Mouse (Mus musculus) activated CD4-positive, CD25-positive, alpha-beta regulatory T cell (primary cell): ENCODE results near the gene Ago4. TPM values are rescaled to one million over a fixed set of nuclear protein-coding genes. Genes with fewer than 3 reads are reported as not detected.

Source experiments
- polyA plus RNA-seq, 2 experiments: library from polyadenylated mRNA; unstranded; fragments of 100-300 nt; shearing (Covaris generic); gene quantifications; one replicate each; pipeline ENCODE4 v1.2.1; 2017

The Ago4 gene
- polyA plus RNA-seq: under 1 TPM; 0.21 to 0.48 TPM

GRCm38 (mm10) chr4:126532827-126533728 lies at the start of gene Ago4:
Gene Ago4 (minus strand): TSS chr4:126533472.

DNA sequence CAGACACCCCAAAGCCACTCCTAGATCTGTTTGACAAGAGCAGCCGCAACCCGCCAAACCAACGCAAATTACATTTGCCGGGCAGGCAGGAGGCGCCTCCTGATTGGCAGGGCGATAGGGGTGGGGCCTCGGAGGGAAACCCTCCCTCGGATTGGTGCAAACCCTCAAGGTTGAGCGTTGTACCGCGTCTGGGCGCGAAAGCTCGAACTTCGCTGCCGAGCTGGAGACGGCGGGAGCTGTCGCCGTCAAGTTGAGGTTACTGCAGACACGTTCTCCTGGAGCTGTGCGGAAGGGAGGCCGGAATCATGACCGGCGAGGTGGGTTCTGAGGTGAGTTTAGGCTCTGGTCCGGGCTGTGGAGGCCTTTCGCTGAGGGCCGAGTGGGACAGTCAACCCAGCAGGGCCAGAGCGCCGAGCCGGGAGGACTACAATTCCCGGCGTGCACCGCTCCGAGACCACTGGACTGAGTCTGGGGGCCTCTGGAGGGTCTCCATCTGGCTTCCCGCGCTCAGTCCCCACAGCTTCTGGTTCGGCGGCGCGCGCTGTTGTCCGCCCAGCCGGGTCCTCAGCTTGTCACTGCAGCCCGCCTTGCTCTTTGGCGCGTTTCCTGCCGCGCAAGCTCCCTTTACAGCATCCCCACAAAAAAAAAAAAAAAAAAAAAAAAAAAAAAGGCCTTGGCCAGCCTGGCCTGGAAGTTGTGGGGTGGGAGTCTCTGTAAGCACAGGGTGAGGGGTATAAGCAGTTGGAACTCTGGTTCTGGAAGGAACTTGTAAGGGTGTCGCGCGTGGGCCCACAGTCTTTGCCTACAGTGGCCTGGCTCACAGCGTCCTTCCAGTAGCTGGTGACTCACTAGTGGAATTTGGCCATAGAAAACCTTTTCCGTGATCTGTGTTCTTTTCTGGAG lies 23.8 kb upstream of the Ago4 start, which contains the start of gene Clspn:
TSS of gene Clspn (plus strand) at position 127 of the 903 bp plus-strand sequence.

DNA sequence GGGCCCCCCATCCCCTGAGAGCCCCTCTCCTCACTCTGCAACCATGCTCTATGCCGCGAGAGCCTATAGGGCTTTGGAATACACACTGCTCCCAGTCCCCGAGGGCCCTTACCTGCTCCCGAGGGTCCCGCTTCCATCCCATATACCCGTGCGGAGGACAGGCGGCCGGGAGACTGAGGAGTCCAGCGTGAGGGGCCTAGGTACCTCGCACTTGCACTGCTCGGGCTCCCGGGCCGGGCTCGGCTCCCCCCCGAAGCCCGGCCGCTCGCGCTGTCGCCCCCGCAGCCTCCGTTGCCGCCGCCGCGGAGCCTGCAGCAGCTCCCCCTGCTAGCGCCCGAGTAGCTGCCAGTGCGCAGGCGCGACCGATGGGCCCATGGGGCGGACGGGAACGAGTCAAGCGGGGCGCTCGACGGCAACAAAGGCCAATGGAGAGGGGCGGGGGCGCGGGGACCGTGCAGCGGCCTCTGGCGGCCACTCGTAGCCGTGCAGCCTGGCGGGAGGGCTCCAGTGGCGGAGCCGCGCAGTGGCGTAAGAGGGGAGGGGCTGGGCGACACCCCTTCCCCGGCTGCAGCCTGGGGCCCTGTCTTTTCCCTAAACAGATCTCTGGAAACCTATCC lies 64.9 kb downstream of the Ago4 start, which contains the start of gene Ago1:
TSS of gene Ago1 (minus strand) at position 299 of the 617 bp plus-strand sequence.

Other genes with a start within 250 kb of the Ago4 start
- under 1 TPM; 0.23 to 0.58 TPM for gene Col8a2, start 246.7 kb downstream of the Ago4 start, polyA plus RNA-seq
- 10 to 100 TPM; 50.5 to 59.0 TPM for gene Adprhl2, start 211.8 kb downstream of the Ago4 start, polyA plus RNA-seq
- under 1 TPM; 0.19 to 0.85 TPM for gene Tekt2, start 207.8 kb downstream of the Ago4 start, polyA plus RNA-seq
- gene Ago3, start 103.9 kb downstream of the Ago4 start, polyA plus RNA-seq: 10 to 100 TPM; 13.5 to 28.4 TPM
- 10 to 100 TPM in 1 of 2 experiments, 1 to 10 TPM in 1; 4.3 to 10.1 TPM for gene Ago1, start 64.9 kb downstream of the Ago4 start, polyA plus RNA-seq
- gene Clspn, start 23.5 kb upstream of the Ago4 start, polyA plus RNA-seq: 10 to 100 TPM in 1 of 2 experiments, 1 to 10 TPM in 1; 8.4 to 10.6 TPM
- under 1 TPM; 0.07 to 0.12 TPM for gene 5730409E04Rik, start 76.3 kb upstream of the Ago4 start, polyA plus RNA-seq
- 100 to 1,000 TPM; 360 to 418 TPM for gene Psmb2, start 144.2 kb upstream of the Ago4 start, polyA plus RNA-seq
- gene Tfap2e, start 202.8 kb upstream of the Ago4 start, polyA plus RNA-seq: not detected
- gene Ncdn, start 220.0 kb upstream of the Ago4 start, polyA plus RNA-seq: 10 to 100 TPM; 35.5 to 44.0 TPM
- gene AU040320, start 220.1 kb upstream of the Ago4 start, polyA plus RNA-seq: 10 to 100 TPM; 25.4 to 38.1 TPM